Mouse (Mus musculus): Measurements from ENCODE around the gene Wfdc5.

- TF ChIP-seq GABPA (IDR thresholded peaks at IDR 0.05; ENCODE audit: insufficient replicate concordance, low read depth, low read length) (no peak), POLR2A (IDR thresholded peaks at IDR 0.05; ENCODE audit: low read depth, low read length) (no peak), EP300 (IDR thresholded peaks at IDR 0.05; ENCODE audit: low read length) (no peak), IRF4 (IDR thresholded peaks at IDR 0.05; ENCODE audit: low read depth, low read length) (no peak), E2F4 (IDR thresholded peaks at IDR 0.05; ENCODE audit: insufficient replicate concordance, low read depth, low read length) (no peak), RAD21 (IDR thresholded peaks at IDR 0.05; ENCODE audit: low read depth, low read length) (peak; percentile 54), USF2 (conservative IDR thresholded peaks at IDR 0.05; ENCODE audit: low read depth, low read length) (no peak)
These were observed 6.2 kb upstream of the Wfdc5 start for GRCm38 (mm10) chr2:164188722-164189121.

Measured in CH12.LX (cell line).